Mouse (Mus musculus) right cerebral cortex, postnatal 14 days (tissue): Measurements from ENCODE around the gene Col26a1.

ENCODE experiments used
- DNase-seq: peaks from one replicate; pipeline ENCODE4 v3.0.0; 2022

Col26a1 gene

DNA sequence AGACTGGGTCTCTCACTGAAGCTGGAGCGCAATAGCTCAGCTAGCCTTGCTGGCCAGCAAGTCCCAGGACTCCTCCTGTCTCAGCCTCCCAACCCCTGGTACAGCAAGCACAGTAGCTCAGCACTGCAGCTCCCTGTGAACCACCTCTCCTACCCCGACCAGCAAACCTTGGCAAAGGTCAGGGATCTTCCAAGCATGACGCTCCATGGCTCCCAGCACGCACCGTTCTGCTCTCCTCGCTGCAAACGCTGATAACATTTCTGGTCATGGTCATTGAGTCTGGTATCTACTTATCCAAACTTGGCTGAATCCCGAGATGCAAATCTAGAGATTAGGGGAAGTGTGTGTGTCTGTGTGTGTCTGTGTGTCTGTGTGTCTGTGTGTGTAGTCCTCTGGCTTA lies 2.9 kb downstream of the Col26a1 start:
- no peak for DNase-seq

DNA sequence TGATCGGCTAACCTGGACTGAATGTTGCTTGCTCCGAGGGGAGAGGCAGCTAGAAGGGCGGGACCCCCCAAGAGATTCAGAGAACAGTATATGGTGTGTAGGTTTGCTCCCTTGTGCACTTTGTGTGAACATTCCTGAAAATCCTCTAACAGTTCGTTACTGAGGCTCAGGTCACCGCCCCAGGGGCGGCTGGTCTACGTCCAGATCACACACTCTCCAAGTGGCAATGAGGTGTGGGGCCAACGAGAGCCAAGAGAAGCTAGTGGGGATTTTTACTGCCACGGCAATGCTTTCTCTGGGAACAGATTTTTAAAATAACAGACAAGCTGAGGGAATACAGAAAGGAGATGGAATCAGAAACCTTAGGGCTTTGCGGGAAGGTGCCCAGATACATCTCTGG lies 8.7 kb downstream of the Col26a1 start:
- DNase-seq: no peak

DNA sequence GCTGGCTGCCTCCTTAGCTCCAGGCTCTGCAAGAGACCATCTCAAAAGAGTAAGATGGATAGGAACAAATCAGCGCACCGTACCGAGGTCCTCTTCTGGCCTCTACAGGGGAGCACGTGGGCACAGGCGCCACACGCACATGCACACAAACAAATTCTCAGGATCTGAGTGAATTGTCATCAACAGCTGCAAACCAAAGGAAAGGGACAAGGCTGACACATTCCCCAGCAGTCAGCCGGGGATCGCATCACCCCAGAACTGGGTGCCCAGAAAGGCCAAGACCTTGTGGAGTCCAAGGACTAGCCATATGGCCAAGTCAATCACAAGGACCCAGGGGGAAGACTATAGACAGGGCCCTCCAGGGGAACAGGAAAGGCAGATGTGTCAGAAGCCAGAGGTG lies 10.6 kb downstream of the Col26a1 start:
- DNase-seq: no peak

DNA sequence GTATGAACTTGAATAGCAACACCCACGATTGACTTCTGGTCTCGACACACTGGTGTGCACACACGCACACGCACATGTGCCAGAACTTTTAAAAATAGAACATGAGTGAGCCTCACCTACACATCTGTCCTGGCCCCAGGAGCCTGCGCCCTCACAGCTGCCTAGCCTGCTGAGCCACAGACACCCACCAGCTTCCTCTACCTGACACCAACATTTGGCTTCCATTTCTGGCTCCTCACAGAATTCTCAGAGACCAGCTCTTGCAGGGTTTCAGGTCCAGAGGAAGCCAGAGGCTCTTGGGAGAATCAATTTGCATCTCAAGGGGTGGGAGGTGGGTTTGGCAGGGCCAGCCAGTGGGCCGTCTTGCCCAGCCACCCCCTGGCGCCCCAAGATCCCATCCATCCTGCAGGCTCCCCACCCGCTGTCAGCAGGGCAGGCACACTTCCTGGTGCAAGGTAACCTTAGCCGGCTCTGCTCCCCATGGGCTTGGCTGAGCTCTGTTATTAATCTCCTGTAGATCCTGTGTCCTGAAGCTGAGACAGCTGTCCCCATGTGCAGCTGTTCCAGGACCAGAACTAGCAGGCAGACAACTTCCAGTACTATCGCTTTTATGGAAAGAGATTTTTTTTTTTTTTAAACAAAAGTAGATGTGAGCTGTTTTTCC lies 13.4 kb downstream of the Col26a1 start:
- no peak for DNase-seq

DNA sequence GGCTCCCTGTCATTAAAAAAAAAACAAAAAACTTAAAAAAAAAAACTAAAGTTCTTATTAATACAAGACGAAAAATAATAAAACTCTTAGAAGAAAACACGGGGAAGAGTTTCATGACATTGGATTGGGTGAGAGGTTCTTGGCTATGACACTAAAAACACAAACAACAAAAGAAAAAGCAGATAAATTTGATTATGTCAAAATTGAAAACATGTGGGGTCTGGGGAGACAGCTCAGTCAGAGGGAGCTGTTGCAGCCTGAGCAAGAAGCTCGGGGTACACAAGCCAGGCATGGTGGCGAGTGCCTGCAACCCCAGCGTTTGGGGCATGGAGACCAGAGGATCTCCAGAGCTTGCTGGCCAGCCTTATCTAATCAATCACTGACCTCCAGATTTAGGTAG lies 15.3 kb downstream of the Col26a1 start:
- DNase-seq: no peak

DNA sequence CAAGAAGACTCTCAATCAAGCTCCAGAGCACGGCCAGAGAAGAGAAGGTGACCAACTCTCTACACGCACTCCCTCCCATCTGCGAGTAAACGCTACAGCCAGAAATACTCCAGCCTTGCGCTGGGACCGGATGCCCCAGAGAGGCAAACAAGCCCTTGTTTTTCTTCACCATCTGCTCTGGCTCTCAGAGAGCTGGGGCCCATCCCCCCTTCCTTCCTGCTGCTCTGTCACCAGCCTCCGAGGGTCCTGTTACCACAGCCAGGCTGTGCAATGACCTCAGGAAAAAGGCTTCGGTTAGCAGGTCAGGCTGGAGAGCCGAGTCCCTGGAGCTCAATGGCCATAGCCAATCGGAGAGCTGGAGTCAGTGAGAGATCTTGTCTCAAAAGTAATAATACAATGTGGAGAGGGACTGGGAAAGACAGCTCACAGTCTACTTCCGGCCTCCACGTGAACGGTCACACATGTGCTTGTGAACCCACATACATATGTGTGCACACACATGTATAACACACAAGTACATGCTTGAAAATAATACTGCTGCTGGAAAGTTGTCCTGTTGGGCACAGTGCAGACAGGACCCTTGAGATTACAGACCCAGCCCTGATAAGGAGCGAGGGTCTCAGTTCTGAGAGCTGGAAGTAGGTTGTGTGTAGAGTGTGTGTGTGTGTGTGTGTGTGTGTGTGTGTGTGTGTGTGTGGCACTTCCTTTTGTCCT lies 18.9 kb downstream of the Col26a1 start:
- peak; percentile 49 for DNase-seq

DNA sequence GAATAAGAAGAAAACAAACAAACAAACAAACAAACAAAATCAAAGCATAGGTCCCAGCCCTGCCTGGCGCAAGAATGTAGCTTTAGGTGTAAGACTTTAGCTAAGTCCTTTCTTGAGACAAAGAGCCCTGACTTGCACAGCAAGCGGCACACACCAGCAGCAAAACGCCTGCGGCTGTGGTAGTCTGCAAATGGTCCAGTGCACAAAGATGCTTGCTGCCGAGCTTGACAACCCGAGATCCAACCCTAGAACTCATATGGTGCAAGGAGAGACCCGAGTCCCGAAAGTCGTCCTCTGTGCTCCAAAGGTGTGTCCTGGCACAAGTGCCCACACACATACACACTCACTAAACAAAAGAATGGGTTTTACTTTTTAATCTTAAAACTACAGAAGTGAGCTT lies 19.7 kb downstream of the Col26a1 start:
- DNase-seq: no peak

DNA sequence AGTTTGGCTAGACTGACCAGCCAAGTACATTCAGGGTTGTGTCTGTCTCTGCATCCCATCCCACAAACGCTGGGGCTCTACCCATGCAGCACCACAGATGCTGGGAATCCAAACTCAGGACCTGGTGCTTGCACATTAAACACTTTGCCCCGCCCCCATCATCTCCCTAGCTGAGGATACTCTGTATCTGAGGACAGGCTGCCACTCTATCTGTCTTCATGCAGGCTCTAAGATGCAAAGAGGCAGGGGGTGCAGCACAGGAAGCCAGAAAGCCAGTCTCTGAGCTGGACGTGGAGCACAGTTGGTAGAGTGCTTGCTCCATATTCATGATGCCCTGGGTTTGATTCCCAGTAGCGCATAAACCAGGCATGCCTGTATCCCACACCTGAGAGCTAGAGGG lies 20.2 kb downstream of the Col26a1 start:
- no peak for DNase-seq

DNA sequence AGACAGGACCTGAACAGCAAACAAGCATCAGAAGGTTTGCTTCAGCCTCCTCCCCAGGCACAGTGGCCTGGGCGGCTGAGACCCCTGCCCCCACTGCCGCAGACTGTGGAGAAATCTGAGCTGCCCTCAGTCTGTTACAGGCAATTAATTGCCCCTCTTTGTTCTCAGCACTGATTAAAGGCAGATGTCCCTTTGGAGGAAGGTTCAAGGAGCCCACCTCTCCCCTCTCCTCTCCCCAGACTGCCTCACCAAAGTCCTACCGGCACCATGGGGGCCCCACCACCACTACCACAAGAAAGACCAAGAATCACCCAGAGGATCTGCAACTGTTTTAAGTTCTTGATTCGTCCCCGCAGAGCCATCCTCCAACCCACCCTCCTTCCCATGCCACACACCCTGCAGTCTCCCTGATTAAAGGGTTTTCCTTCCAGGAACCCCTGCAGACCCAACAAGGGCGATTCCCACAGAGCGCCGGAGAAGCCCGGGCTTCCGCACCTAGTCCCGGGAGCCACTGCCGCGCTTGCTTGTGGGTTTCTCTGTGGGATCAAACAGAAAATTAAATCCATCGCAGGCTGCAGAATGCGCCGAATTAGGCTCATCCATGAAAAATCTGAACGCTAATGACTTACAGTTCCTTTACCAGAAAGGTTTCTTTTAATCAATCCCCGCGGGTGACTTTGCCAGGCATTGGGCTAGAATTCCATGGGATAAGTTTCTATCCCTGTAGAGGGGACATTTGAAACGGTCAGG lies 21.6 kb downstream of the Col26a1 start:
- DNase-seq: no peak

DNA sequence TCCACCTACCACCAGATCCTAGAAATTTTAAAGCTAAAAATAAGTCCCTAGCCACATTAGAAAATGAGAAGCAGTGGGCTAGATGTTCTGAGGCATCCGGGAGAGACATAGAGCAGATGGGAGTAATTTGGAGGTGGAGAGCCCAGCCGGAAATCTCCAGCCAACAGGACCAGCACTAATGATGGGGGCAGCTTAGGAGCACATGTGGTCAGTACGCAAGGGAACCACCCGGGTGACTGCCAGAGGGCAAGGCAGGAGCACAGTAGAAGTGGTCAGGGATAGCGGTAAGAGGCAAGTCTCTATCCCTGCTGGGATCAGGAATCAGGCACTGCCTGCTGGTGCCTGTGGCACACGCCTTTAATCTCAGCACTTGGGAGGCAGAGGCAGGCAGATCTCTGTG lies 32.3 kb downstream of the Col26a1 start:
- no peak for DNase-seq

DNA sequence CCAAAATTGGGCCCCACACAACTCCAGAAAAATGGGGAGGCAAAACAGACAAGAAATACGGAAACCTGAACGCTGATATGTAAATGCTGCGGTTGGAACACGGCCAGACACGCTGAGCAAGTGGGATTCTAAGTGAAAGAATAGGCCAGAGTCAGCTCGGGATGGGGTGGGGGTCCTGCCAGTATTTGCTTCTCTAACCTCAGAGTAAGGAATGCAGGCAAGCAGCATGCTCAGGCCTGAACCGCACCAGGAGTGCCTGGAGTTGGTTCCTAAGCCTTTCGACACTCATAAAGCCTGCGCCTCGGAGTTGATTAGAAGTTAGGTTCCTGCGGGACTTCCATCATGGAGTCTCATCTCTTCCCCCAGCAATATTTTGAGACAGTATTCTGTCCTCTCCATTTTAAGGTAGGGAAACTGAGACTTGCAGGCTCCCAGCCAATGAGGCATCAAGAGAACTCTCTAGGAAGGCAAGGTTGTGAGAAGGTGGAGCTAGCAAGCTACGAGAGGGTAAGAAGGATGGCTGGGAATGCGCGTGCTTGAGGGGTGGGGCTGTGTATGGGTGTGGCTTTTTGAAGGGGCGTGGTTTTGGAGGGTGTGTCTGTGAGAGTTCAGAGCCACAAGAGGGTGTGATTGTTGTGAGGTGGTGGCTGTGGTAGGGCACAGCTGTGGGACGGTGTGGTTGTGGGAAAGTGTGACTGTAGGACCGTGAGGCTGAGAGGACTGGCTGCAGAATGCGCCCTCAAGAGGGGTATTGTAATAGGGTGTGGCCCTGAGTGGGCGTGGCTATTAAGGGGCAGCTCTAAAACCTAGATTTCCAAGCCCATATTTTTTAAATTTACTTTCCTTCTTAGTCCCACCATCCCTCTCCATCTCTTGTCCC lies 36.4 kb downstream of the Col26a1 start:
- DNase-seq: no peak

DNA sequence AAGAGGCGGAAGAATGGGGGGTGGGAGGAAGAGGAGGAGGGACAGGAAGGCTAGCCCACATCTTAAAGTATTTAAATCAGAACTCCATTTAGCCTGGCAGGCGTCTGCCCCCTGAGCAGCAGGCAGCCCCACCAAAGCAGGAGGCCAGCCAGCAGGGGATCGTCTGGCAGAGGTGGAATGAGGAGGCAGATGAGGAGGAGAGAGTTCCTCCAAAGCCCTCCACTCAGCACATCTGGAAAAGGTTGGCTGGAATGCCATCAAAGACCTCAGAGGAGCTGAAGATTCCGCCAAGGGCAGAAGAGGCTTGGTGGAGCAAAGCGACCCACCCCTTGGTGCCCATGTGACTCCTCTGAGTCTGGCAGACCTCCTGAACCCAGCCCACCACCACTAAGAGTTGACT lies 39.1 kb downstream of the Col26a1 start:
- DNase-seq: no peak

DNA sequence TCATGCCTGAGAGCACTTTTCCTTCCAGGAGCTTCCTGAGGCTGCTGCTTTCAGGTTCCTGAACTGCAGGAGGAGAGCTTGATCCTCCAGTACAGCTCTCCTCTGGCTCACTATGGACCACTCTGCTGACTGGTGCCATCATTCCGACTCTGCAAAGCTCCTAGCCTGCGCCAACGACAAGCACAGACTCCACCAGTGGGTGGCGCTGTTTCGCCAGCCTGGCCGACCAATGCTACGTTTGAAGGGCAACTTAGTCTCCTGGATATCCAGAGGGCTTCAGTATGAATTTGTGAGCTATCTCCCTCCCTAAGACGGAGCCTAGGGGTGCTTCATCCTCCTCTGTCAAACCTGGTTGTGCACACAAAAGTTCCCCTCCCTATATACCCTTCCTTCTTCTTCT lies 43.0 kb downstream of the Col26a1 start:
- DNase-seq: peak; percentile 58

DNA sequence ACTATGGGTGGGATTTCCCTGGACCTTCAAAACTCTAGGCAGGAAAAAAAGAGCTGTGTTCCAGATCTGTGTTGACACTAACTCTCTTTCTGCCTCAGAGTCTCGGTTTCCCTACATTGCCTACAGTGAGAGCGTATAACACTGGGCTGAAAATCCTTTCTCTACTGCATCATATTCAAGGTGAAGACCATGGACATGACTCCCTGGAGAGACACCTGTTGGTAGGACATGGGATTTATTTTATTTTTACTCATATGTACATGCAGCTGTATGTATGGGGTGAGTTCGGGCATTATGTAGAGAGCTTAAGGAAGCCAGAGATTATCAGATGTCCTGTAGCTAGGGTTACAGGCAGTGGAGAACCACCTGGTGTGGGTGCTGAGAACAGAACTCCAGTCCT lies 50.0 kb downstream of the Col26a1 start:
- no peak for DNase-seq

DNA sequence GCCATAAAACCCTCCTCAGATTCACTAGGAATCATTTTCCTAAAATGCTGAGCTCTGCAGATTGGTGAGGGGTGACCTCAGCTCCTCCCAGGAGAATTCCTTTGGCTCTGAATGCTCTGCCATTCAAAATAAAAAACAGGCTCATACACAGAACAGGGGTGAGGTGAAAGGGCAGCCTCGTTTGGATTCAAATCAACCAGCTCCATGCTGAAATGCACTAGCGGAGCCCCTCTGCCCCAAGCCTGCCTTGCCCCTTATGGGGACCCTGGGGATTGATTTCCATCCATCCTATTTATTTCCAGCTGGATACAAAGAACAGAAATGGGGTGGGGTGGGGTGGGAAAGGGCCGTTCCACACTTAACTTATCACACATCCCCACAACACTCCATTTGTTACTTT lies 52.9 kb downstream of the Col26a1 start:
- DNase-seq: no peak

DNA sequence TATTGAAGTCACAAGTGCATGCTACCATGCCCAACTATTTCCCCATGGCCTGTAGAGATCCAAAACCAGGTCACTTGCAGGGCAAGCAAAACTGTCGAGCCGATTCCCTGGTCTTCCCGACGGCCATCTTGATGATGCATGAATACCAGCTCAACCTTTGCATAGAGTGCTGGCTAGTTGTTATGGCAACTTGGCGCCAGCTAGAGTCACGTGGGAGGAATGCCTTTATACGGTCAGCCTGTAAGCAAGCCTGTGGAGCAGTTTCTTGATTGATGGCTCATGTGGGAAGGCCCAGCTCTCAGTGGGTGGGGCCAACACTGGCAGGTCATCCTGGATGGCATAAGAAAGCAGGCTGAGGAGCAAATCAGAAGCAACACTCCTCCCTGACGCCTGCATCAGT lies 61.0 kb downstream of the Col26a1 start:
- no peak for DNase-seq

DNA sequence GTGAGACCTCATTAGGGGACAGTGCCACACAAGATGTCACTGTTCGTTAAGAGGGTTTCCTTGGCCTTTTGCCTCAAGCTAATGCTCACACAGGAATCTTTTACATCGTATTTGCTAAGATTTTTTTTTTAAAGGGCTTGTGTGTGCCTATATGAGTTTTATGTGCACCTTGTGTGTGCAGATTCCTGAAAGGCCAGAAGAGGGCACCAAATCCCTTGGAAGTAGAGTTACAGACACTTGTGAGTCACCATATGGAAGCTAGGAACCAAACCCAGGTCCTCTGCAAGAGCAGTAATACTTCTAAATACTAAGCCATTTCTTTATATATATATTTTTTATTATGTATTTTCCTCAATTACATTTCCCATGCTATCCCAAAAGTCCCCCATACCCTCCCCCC lies 62.1 kb downstream of the Col26a1 start:
- DNase-seq: no peak

DNA sequence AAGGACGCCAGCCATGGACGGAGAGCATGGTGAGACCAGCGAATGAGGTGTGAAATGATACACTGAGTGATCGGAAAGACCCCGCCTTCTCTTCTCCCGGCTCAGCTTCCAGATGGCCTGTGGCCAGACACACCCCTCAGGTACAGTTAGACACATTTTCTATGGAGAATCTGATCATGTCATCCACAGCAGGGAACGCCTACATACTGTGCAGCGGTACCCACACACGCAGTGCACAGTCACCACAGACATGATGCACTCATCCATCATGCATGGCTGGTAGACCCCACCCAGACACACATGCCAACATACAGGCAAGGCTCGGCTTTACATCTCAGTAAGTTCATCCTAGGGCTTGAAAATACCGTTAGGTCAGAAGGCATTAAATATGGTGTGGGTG lies 63.3 kb downstream of the Col26a1 start:
- no peak for DNase-seq

DNA sequence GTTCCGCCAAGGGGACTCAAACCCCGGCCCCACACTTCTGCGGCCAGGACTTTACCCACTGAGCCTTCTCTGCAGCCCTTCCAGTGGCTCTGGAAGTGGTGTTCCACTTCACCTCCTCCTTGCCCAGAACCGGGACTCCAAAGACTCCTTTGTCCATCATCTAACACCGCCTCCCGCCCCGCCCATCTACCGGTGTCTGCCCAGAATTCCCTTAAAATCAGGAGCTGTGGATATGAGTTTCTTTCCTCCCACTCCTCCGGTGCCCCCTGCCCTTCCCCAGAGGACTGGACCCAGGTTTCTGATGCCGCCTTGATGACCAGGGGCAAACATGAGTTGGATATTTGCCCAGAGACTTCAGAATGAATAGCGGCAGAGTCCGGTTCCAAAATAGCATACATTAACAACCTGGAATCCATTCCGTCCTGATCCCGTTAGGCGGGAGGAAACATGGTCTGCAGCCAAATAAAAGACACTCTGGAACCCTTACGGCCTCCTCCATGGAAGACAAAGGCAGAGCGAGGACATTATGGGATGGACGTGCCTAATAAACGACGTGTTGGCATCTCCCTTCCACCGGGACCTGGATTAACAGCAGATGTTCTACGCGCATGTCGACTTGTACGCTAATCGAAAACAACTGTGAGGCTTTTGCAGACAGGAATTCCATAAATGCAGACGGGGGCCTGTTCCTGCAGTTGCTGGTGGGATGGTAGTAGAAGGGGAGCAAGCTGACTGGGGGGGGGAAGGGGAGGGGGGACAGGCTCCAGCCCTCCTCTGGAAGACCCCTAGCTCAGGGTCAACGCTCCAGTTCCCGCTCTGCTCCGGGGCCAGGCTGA lies 72.3 kb downstream of the Col26a1 start:
- DNase-seq: no peak

DNA sequence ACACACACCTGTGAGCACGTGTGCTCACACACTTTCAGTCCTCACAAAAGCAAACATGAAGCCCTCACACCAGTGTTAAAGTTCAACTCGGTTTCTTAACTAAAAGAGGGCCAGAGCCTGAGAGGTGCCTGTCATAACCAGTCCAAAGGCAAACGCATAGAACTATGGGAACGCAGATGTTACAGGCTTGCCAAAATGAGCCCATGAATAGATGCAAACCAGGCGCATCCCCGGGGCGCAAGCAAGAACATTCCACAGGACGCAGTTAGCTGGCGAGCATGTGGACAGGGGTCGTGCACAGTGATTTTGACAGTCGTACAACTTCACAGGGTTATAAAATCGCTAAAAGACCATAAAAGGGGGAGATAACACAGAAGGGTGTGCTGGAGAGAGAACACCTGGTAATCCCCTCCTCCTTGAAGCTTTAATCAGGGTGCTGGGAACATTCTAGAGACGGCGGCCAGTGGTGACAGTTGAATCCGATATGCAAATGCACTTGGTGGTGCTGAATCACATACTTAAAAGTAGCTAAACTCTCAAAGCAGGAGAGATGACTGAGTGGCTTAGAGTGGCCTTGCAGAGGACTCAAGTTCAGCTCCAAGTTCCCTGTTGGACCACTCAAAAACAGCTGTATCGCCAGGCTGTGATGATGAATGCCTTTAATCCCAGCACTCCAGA lies 76.5 kb downstream of the Col26a1 start:
- no peak for DNase-seq

DNA sequence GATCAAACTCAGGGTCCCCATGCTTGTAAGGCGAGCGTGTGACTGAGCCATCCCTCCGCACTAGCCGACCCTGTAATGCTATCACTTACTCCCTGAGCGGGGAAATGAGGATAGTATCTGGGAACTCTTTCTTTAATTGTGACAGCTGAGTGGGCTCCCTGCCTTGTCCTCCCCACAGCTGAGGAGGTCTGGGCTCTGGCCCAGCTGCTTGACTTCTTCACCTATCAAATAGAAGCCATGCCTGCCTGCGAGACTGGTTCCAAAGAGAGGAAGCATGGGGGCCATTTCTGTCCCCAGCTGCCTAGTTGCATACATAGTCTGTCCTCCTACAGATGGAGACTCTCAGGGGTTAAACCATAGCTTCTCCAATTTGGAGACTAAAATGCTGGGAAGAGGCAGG lies 78.0 kb downstream of the Col26a1 start:
- no peak for DNase-seq

DNA sequence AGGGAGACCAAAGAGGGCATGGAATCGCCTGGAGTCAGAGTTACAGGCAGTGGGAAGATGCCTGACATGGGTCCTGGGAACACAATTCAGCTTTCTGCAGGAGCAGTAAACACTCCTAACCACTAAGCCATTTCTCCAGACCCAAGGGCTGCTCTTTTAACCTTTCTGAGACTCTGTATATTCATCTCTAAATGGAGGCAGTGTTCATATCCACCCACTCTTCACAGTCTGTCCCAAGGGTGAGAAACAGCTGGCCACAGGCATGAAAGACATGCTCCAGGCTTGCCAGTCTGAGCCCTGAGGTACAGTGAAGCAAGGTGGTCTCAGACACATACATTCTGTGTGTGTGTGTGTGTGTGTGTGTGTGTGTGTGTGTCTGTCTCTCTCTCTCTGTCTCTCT lies 78.8 kb downstream of the Col26a1 start:
- DNase-seq: no peak
